Mouse (Mus musculus) MEL (cell line): ENCODE results near the gene A530084C06Rik.

Experiments
- BHLHE40 ChIP-seq: IDR thresholded peaks from 2 replicates; pipeline ENCODE4 v1.6.1; 2012; ENCODE audit warnings: low read depth, mild to moderate bottlenecking, inconsistent platforms, low read length, improper control_type of control experiment, borderline replicate concordance
- CHD1 ChIP-seq: IDR thresholded peaks from 2 replicates; pipeline ENCODE4 v1.6.1; 2012; ENCODE audit warnings: low read depth, mild to moderate bottlenecking, inconsistent platforms, low read length, improper control_type of control experiment
- CTCF ChIP-seq, 3 experiments: IDR thresholded peaks in 2 of 3; conservative IDR thresholded peaks in 1 of 3; 2 replicates each; pipeline ENCODE4 v1.5.1; 2011 to 2012; ENCODE audit warnings: low read length in 3 of 3, low read depth in 2 of 3, mild to moderate bottlenecking in 2 of 3, improper control_type of control experiment in 1 of 3, inconsistent platforms in 1 of 3, mixed read lengths in 1 of 3, moderate library complexity in 1 of 3; ENCODE audit not compliant: control insufficient read depth in 1 of 3, insufficient read depth in 1 of 3, poor library complexity in 1 of 3, severe bottlenecking in 1 of 3
- EP300 ChIP-seq, 2 experiments: IDR thresholded peaks; 2 replicates each; pipeline ENCODE4 v1.6.1; 2011; ENCODE audit warnings: improper control_type of control experiment in 2 of 2, low read length in 2 of 2, low read depth in 1 of 2, mild to moderate bottlenecking in 1 of 2
- JUND ChIP-seq: IDR thresholded peaks from 2 replicates; pipeline ENCODE4 v1.6.1; 2011; ENCODE audit warnings: low read depth, mild to moderate bottlenecking, improper control_type of control experiment, low read length
- MAX ChIP-seq: IDR thresholded peaks from 2 replicates; pipeline ENCODE4 v1.6.1; 2011; ENCODE audit warnings: low read length, improper control_type of control experiment
- POLR2A ChIP-seq, 2 experiments: IDR thresholded peaks; 2 replicates each; pipeline ENCODE4 v1.6.1; 2011 to 2012; ENCODE audit warnings: low read length in 2 of 2, mild to moderate bottlenecking in 2 of 2, control low read depth in 1 of 2, improper control_type of control experiment in 1 of 2, low read depth in 1 of 2, moderate library complexity in 1 of 2; ENCODE audit not compliant: control insufficient read depth in 1 of 2, insufficient read depth in 1 of 2, poor library complexity in 1 of 2
- RCOR1 ChIP-seq: IDR thresholded peaks from 2 replicates; pipeline ENCODE4 v1.6.1; 2012; ENCODE audit warnings: low read depth, mild to moderate bottlenecking, inconsistent platforms, low read length, improper control_type of control experiment
- TBP ChIP-seq: IDR thresholded peaks from 2 replicates; pipeline ENCODE4 v1.8.0; 2011; ENCODE audit warnings: low read depth, low read length, improper control_type of control experiment
- UBTF ChIP-seq: IDR thresholded peaks from 2 replicates; pipeline ENCODE4 v1.6.1; 2012; ENCODE audit warnings: low read depth, mild to moderate bottlenecking, inconsistent platforms, low read length, improper control_type of control experiment, moderate library complexity, borderline replicate concordance; ENCODE audit not compliant: insufficient read depth
- USF1 ChIP-seq: IDR thresholded peaks from 2 replicates; pipeline ENCODE4 v1.6.1; 2014; ENCODE audit warnings: low read depth, mild to moderate bottlenecking, inconsistent platforms, low read length, improper control_type of control experiment, moderate library complexity
- ZC3H11A ChIP-seq: IDR thresholded peaks from 2 replicates; pipeline ENCODE4 v1.6.1; 2012; ENCODE audit warnings: low read depth, mild to moderate bottlenecking, inconsistent platforms, low read length, improper control_type of control experiment

- TF ChIP-seq TBP (no peak), EP300 (IDR thresholded peaks at IDR 0.05; ENCODE audit: low read depth in 1 of 2, low read length in 2 of 2) (no peak), UBTF (no peak), BHLHE40 (no peak), ZC3H11A (no peak), POLR2A (IDR thresholded peaks at IDR 0.05; ENCODE audit: control insufficient read depth in 1 of 2, insufficient read depth in 1 of 2, low read depth in 1 of 2, low read length in 2 of 2, poor library complexity in 1 of 2) (no peak), MAX (no peak), JUND (no peak), CTCF (IDR thresholded peaks at IDR 0.05 in 2 of 3, conservative IDR thresholded peaks at IDR 0.05 in 1 of 3; ENCODE audit: control insufficient read depth in 1 of 3, insufficient read depth in 1 of 3, low read depth in 2 of 3, low read length in 3 of 3, poor library complexity in 1 of 3, severe bottlenecking in 1 of 3) (no peak), RCOR1 (no peak), CHD1 (no peak), USF1 (no peak)
These were observed 3.3 kb downstream of the A530084C06Rik start, which contains the start of gene Foxq1 for GRCm38 (mm10) chr13:31555834-31556233.
